Mouse (Mus musculus) inflammation-experienced regulatory T-cells, adult 6 months (primary cell): Measurements from ENCODE around the gene Plcg2. TPM values are rescaled to one million over a fixed set of nuclear protein-coding genes. Genes with fewer than 3 reads are reported as not detected.
A peak's percentile ranks its signal among the peaks of the same experiment; 100 is the strongest.

Experiments
- ATAC-seq: one replicate; pipeline ENCODE4 v1.8.0; 2017
- polyA plus RNA-seq, 3 experiments: library from polyadenylated mRNA; unstranded; fragments of 100-300 nt; shearing (Covaris generic); gene quantifications; one replicate each; pipeline ENCODE4 v1.2.1; 2017

The Plcg2 gene
- polyA plus RNA-seq = under 1 TPM; 0.11 to 0.40 (median 0.21) TPM

DNA sequence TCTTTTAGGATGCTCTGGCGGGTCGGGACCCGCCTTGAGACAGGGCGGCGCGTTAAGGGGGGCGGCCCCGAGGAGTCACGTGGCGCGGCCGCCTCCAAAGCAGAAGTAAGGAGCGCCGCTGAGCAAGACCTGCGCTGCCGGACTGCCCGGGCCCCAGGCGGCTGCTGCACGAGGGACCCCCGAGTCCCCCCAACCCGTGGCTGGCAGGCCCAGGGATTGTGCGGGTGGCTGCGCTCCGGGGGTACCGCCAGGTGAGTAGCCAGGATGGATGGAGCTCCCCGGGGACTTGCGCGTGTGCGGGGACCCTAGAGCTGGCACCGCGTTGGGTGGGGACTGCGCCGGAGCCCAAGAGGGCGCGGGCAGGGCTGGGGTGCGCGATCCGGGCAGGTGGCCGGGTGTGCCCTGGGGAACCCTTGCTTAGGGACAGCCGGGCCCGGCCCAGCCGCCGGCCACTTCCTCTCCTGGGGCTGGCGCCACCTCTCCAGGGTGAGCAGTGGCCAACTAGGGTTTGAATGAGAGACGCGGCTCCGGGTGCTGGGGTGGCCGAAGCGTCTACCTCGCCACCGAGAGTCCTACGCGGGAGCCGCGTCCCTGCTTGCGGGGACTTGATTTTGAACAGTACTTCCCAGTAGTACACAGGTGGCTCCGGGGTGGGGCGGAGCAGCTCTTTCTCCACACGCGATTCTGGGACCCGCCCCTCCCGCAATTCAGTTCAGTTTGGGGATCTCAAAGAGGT is at the start of gene Plcg2:
Plcg2 (plus strand) TSS at position 113 of the 736 bp plus-strand sequence.
- ATAC-seq = no peak

DNA sequence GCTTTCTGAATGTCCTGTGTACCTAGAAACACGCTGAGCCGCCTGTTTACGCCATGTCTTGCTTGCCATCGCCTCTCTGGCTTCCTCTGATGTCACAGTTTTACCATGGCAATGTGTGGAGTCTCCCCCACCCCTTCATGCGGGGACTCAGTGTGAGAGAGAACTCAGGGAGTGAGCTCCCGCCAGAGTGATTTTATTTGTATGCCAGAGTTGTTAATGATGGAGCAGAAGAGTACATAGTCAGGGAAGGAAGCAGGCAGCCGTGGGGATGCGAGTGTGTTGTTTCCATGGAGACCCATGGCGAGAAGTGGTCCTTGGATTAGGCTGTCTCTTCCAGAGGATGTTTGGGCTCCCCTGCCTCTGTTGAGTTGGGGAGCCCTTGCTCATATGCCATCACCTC is 47.0 kb upstream of the Plcg2 start:
- ATAC-seq = no peak

DNA sequence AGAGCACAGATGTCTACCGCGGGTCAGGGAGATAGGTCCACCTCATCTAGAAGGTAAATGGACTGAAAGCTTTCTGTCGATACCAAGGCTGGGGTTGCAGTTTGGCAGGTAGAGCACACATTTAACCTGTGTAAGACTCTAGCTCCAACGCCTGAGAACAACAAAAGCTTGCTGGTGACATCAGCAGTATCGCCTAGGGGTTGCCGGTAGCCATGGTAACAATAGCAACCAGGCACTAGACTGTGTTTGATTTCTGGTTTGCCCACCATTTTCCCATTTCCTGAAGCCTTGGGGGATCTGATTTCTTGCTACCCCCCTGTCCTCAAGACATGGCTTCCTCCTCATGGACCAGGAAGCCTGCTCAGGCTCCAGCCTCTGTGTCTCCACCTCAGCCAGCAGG is 44.1 kb upstream of the Plcg2 start:
- no peak for ATAC-seq

DNA sequence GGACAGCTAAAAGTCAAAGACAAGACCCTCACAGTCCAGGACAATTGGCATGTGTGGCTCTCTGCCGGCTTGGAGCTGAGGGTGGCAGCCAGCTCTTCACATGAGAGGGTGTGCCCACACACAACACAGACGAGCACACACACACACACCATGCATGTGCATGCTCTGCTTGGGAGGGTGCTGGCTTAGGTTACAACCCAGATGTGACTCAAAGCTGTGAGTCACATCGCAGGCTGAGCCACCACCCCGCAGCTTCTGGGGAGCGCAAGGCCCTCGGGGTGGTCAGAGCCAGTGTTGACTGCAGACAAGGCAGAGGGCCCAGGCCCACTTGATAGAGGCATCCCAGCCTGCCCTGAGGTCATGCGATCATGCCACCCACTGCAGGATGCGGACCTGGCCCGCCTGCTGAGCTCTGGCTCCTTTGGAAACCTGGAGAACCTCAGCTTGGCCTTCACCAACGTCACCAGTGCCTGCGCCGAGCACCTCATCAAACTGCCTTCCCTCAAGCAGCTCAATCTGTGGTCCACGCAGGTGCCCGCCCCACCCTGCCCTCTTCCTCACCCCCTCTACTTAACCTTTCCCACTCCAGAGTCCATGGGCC is 43.5 kb upstream of the Plcg2 start:
- no peak for ATAC-seq

DNA sequence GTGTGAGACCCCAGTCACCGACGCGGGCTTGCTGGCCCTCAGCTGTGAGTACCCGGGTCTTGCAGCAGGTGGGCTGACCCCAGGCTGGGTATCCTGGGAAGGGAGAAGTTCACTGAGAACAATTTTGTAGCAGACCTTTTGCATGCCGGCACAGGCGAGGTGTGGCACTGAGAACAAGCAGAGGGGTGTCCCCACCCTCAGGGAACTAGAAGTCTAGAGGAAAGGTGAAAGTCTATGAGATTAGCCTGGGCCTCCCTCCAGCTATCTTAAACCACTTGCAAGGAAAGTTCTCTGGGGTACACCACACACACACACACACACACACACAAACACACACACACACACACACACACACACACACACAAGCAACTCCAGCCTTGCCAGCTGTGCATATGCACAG is 42.4 kb upstream of the Plcg2 start:
- ATAC-seq = no peak

DNA sequence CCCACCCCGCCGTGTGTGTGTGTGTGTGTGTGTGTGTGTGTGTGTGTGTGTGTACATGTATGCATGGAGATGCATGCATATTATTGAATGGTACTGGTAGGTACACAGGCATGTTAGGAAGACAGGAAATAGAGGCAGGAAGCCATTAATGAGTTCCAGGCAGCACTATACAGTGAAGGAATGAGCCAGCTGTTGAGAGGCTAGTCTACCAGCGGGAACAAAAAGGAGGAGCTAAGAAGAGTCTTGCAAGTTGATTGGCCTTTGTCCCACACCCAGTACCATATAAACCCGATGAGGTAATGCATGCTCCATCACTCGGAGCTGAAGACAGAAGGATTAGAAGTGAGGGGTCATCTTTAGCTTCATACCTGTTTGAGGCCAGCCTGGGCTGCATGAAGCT is 39.7 kb upstream of the Plcg2 start:
- no peak for ATAC-seq

DNA sequence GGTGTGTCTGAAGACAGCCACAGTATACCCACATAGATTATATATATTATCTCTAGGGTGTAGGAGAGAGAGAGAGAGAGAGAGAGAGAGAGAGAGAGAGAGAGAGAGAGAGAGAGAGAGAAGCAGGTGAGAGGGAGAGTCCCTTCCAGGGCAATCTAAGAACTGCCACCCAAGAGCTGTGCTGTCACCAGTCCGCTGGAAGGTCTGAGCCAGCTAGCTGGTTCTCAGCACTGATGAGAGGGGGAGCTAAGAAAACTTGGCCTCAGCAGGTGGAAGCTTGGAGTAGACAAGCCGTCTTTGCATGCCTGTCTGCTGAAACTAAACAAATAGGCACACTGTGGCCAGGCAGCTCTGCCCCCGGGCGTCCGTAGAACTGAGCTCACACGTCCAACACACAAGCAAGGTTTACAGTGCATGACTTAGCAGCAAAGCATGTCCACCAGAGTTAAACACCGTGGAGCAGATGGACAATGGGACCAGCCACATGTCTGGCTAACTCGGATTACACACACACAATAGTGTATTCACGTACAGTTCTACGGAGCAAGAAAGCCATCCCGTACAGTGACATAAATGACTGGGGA is 35.3 kb upstream of the Plcg2 start:
- ATAC-seq = no peak

DNA sequence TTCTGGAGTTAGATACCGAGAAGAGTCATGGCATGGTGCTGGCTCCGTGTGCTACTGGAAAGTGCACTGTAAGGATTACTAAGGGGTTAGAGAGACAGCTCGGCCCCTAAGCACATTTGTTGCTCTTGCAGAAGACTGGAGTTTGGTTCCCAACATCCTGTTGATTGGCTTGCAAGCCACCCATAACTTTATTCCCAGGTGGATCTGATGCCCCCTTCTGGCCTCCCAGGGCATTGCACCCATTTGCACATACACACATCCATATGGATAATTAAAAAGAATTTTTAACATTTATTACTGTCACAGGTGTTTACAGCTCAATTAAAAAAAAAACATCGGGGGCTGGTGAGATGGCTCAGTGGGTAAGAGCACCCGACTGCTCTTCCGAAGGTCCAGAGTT is 33.6 kb upstream of the Plcg2 start:
- no peak for ATAC-seq

DNA sequence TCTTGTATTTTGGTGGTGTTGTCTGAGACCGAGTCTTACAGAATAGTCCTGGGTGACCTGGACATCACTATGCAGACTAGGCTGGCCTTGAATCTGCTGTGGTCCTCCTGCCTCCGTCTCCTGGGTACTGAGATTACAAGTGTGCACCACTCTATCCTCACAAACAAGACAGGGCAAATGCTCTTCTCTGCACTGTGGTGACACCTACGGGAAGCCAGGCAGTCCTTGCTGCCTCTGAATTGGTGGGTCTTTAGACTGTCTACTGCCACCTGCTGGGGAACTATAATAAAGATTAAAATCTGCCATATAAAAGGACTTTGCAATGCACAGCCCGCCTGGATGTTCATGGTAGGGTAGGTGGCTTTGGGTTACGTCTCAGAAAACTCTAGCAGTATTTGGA is 32.8 kb upstream of the Plcg2 start:
- ATAC-seq = peak; percentile 94

DNA sequence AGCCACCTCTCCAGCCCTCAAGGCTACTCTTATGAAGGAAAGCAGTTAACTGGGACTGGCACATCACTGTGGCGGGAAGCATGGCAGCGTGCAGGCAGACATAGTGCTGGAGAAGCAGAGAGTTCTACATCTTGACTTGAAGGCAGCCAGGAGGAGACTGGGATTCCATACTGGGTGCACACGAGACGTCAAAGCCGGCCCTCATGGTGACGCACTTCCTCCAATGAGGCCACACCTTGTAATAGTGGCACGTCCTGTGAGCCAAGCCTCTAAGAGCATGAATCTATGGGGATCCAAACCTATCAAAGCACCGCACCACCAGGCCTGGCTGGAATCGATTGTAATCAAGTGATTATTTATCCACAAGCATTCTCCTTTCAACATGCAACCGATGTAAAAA is 30.6 kb upstream of the Plcg2 start:
- ATAC-seq = no peak

DNA sequence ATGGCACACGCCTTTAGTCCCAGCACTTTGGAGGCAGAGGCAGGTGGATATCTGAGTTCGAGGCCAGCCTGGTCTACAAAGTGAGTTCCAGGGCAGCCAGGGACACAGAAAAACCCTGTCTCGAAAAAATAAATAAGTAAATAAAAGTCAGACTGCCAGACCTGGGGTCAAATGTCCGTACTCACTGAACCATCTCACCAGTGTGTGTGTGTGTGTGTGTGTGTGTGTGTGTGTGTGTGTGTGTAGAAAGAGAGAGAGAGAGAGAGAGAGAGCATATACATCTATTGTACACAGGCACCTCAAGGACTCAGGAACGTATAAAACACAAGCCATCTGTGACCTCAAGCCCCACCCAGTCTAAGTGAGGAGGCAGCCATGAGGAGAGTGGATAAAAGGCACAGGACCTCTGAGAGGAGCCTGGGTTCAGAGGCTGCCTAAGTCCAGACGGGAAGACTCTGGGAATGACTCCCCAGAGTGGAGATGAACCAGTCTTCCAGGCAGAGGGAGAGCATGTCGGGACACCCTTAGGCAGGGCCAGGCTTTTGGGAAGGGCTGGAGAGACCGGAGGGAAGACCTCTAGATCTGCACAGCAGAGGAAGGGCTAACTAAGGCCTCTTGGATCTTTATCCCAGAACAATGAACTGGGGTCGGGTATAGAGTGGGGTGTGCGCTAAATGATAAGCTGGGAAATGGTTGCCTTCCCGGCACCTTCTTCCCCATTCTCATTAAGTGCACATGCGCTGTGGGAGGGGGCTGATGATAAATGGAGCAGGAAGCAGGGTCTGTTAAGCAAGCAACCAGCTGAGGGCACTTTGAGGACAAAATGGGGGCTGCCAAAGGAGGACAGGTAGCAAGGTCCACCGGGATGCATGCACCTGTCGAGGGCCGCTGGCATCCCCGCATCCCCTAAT is 28.4 kb upstream of the Plcg2 start:
- no peak for ATAC-seq

DNA sequence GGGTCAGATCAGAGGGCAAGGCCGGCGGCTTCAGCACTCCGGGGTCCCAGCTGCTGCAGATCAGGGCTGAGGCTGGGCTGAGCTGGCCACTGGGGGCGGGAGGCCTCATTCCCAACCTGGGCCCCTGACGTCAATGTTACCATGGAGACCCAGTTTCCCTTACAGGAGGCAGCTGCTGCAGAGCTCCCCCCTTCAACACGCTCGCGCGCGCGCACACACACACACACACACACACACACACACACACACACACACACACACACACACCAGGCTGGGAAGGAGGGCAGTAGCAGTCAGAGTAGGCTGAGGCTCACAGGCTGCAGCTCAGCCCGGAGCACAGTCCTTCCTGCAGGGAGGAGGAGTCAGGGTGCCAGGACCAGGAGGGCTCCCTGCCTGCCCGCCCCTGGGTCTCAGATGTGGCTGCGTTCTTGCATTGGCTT is 27.7 kb upstream of the Plcg2 start:
- ATAC-seq = no peak

DNA sequence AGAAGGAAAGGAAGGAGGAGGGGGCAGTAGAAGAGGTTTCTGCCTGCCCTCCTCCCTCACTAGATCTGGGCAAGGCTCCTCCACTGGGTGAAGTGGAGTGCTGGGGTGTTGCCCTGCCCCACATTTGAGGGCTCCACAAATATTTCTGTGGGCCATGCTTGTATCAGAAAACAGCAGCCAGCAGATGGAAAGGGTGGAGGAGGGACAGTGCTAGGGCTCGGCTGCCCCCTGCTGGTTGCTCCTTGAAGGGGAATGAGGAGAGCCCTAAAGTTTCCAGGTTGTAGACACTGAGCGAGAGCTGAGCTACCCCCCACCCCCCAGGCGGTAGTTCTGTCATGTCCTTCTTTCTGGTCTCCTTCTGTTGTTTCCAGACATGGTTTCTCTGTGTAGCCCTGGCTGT is 26.9 kb upstream of the Plcg2 start:
- ATAC-seq = peak; percentile 71

DNA sequence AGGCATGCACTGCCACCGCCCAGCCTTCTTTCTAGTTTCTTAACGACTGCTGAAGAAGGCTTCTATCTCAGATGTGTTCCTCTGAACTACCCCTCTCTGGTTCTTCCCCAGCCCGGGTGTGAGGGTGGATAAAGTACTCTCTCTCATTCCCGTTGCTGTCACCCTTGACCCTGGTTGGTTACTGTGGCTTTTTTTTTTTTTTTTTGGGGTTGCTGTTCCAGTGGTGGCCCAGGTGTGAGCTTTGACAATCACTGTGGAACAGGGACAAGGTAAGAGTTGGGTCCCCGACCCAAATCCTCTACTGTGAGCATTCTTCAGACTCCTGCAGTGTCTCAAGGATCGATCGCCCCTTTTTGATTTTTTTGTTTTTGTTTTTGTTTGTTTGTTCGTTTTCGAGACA is 26.4 kb upstream of the Plcg2 start:
- no peak for ATAC-seq

DNA sequence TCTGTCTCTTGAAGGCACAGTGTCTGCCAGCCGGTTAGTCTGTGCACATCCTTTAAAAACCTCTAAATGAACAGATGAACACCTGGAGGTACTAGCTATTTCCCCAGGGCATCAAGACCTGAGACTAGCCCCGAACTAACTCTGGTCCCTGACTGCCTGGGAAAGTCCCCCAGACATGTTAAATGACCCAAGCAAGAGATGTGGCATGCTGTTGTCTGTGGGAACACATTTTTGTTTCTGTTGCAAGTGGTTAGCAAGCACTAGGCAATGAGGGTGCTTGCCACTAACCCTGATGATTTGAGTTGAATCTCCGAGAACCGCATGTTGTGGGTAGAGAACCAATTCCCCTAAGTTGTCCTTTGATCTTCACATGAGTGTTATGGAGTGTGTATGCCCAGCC is 25.8 kb upstream of the Plcg2 start:
- ATAC-seq = no peak

DNA sequence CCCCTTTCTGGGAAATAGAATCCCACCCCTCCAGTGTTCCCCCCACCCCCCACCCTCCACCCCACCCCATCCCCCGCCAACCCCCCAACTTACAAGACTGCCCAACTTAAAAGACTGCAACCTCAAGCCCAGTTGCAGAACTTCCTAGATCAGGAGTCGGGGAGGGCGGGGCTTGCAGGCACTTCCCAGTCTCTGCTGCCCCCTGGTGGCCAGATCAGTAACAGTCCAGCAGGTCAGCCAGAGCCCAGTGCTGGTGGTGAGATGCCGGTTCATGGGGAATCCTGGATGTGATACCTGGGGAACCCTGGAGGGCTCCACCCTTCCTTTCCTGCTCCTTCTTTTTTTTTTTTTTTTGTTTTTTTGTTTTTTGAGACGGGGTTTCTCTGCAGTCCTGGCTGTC is 23.1 kb upstream of the Plcg2 start:
- ATAC-seq = peak; percentile 81

DNA sequence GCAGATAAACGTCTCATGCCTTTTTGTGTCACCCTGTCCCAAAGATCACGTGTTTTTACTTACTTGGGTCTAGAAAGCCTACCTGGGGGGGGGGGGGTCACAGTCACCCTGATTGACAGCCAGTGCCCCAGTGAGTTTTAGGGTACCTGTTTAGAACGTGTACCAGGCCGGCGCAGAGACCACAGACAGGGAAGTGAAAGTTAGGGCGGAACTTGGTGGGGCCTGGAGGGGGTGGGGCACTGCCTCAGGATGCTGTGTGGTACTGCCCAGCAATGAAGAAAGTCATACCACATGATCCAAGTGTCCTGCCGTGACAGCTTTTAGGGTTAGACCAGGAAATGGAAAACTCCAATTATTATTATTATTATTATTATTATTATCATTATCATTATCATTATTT is 22.3 kb upstream of the Plcg2 start:
- ATAC-seq = no peak

DNA sequence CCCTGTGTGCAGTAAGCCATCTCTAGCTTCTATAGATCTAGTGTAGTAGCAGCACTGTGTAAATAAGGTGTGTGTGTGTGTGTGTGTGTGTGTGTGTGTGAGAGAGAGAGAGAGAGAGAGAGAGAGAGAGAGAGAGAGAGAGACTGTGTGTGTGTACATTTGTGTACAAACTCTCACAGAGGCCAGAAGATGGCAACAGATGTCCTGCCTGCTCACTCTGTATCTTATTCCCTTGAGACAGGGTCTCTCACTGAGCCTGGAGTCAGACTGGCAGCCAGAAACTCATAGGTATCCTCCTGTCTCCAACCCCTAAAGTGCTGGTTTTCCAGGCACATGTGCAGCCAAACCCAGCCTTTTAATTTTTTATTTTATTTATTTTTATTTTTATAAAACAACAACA is 20.0 kb upstream of the Plcg2 start:
- ATAC-seq = no peak

DNA sequence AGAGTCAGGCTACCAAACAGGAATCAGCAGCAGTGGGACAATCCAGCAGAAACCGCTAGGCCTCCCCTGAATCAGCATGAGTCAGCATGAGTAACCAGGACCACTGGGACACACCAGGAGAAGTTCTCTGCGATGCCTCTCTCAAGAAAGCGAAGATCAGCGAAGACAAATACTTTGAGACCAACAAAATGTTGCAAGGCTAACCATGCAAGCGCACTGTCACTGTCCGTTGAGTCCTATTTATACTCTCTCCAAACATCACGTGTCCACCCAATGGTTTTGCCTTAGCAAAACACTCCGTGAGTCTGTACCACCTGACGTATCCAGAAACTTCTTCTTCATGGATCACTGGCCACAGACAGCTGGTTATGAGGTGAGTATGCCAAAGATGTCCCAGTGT is 18.1 kb upstream of the Plcg2 start:
- no peak for ATAC-seq

DNA sequence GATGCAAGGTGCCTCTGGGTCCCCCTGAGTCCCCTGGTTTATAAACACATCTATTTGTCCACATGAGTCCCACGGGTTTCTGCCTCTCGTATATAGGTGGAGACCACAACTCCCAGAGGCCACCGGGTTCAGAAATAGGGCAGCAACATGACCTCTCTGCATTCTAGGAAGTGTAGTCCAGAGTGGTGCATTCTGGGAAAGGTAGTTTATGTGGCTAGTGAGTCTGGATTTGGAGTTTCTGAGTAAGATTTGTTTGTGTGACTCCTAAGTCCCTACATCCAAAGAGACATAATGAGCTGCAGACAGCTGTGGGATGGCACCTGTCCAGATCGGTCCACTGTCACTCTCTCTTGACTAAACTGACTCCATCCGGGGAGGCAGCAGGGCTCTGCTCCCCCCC is 17.6 kb upstream of the Plcg2 start:
- no peak for ATAC-seq

DNA sequence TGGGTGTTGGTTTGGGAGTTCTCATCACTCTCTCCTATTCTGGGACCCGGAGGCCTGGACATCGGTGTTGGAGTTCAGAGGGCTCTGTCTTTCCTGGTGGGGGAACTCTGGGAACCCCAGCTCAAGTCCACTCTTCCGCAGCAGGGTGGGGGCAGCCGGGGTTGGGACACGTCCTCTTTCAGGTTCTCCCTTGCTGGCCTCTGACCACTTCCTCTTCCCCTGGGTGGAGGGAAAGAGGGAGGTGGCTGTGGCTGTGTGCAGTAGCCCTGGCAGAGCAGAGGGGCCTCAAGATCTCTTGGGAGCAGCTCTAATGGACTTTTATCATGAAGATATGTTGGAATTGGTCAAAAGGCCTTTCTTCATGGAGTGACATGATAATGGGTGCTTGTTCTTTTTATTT is 16.3 kb upstream of the Plcg2 start:
- ATAC-seq = no peak

DNA sequence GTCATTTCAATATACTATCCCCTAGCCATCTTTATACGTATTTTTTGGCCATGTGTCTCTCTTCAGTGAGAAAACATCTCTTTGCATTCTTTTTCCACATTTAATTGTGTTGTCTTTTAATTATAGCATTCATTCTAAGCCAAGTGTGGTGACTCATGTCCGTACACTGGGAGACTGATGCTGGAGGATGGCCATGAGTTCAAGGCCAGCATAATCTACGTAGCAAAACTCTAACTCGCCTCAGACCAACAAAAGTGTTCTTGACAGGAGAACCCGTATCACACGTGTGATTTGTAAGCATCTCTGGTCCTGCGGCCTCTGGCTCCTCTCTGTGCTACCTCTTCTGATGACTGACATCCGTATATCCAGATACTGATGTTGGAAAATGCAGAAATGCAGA is 13.4 kb upstream of the Plcg2 start:
- ATAC-seq = no peak

DNA sequence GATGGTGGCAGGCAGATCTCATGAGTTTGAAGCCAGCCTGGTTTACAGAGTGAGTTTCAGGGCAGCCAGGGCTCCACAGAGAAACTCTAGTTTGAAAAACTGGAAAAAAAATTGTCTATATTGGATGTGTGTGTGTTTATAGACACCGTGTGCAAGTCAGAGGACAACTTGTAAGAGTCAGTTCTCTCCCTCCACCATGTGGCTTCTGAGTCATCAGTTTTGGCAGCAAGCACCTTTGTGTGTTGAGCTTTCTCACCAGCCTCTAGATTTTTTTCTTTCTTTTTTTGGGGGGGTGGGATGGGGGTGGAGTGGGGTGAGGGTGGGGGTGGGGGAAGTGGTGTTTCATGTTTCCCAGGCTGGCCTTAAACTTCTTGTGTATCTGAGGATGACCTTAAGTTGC is 12.8 kb upstream of the Plcg2 start:
- ATAC-seq = no peak
